Mouse (Mus musculus): ENCODE results near the gene C7.

Gene C7

GRCm38 (mm10) chr15:5002903-5003302, 60.6 kb downstream of the C7 start:
- DNase-seq (ENCODE audit: extremely low spot score) = no peak

DNA sequence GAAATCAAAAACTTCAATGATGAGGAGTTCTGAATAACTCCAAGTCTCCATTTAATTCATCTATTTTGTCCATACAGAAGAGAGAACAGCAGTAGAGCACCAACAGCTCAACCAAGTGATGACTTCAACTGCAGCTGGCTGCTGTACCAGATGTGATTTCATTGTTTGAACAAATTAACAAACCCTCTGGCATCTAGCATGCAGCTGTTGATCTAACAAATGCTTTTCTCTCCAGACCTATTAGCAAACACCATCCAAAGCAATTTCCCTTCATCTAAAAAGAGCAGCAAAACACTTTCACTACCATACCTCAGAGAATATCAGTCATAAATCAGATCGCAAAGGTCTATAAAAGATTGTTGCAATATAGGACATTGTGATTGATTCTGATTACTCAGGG, 90.2 kb downstream of the C7 start:
- DNase-seq (ENCODE audit: extremely low spot score) = no peak
